Mouse (Mus musculus) forebrain, embryonic 11.5 days (tissue): ENCODE measurements around the gene Kcnk3. TPM values are rescaled to one million over a fixed set of nuclear protein-coding genes. Genes with fewer than 3 reads are reported as not detected.

ENCODE experiments used
- ATAC-seq: fragments of 200-750 bp; cut with Nextera tagmentation; replicated peaks from 2 replicates; pipeline ENCODE4 v1.8.0; 2017; ENCODE audit warnings: moderate TSS enrichment; ENCODE audit not compliant: low FRiP score
- DNase-seq: peaks from one replicate; pipeline ENCODE4 v3.0.0-alpha.2; 2017; ENCODE audit warnings: low spot score
- H3K27ac ChIP-seq: fragments of 300-500 bp; sonication (generic); 2 replicates; pipeline ENCODE4 v1.5.1; 2014; ENCODE audit warnings: low read depth, low read length
- H3K27me3 ChIP-seq: fragments of 300-500 bp; sonication (generic); 2 replicates; pipeline ENCODE4 v1.6.1; 2014; ENCODE audit warnings: mild to moderate bottlenecking, low read length, mixed read lengths; ENCODE audit not compliant: control insufficient read depth, insufficient read depth
- H3K36me3 ChIP-seq: fragments of 300-500 bp; sonication (generic); 2 replicates; pipeline ENCODE4 v1.6.1; 2014; ENCODE audit warnings: mild to moderate bottlenecking, low read length, moderate library complexity, mixed read lengths; ENCODE audit not compliant: control insufficient read depth, insufficient read depth
- H3K4me1 ChIP-seq: fragments of 300-500 bp; sonication (generic); replicated peaks from 2 replicates; pipeline ENCODE4 v1.6.1; 2014; ENCODE audit warnings: low read length, mixed read lengths; ENCODE audit not compliant: control insufficient read depth, insufficient read depth
- H3K4me2 ChIP-seq: fragments of 300-500 bp; sonication (generic); 2 replicates; pipeline ENCODE4 v1.6.1; 2014; ENCODE audit warnings: low read depth, mild to moderate bottlenecking, low read length, moderate library complexity, mixed read lengths; ENCODE audit not compliant: severe bottlenecking
- H3K4me3 ChIP-seq: fragments of 300-500 bp; sonication (generic); 2 replicates; pipeline ENCODE4 v1.5.1; 2014; ENCODE audit warnings: low read depth, low read length
- H3K9ac ChIP-seq: fragments of 300-500 bp; sonication (generic); 2 replicates; pipeline ENCODE4 v1.6.1; 2014; ENCODE audit warnings: low read length
- H3K9me3 ChIP-seq: fragments of 300-500 bp; sonication (generic); 2 replicates; pipeline ENCODE4 v1.6.1; 2016; ENCODE audit warnings: low read length, mixed read lengths; ENCODE audit not compliant: control insufficient read depth
- WGBS: fragments of 180-500 bp; shearing (Covaris S2); extraction: QIAGEN DNeasy Blood & Tissue Kit; methylation state at CpG from one replicate; pipeline ENCODE4 v1.1.7; 2014; 5-methylcytosine and 5-hydroxymethylcytosine counted together
- polyA plus RNA-seq: library from polyadenylated mRNA; unstranded; fragments of >200 nt; fragmentation: Nextera tagmentation; extraction: Ambion mirVana; gene quantifications from 2 replicates; pipeline ENCODE4 v1.2.1, GENCODE M21; 2014

Gene Kcnk3
- polyA plus RNA-seq, 1 experiment from 2014 or later, result 0.20 TPM

DNA sequence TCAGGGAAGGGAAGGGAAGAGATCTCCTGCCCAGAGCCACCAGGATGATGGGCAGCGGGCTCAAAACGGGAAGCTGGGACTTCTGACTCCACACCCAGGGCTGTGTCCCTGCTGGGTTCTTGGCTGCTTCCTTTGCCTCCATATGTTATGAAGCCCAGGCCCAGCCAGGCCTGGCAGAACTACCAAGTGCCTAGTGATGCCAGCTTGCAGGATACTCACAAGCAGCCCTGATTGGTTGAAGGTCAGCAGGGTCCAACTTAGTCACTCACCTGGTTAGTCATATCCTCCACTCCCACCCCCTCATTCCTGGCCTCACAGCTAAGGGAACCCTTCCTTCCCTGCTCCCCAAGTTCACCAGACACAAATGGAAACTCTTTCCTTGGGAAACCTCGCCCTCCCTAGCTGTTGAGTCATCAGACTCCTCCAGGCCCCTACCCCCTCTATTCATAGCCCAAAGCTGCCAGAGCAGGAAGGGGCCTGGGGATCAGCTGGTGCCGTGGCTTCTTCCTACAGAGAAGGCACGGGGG lies 3.3 kb downstream of the Kcnk3 start:
- ATAC-seq (no peak), DNase-seq (no peak)
- H3K4me2 ChIP-seq, result no peak overlapping the region
- 59% methylated on average over 5 of the region's 5 CpGs for WGBS
- peaks cover 5% of the 10 kb centered on the region for H3K4me1 ChIP-seq
- H3K27ac ChIP-seq, result no peak overlapping the region
- H3K27me3 ChIP-seq, result peaks cover 19% of the 10 kb centered on the region
- H3K9ac ChIP-seq, result no peak overlapping the region
- no peaks in the 10 kb centered on the region for H3K36me3 ChIP-seq
- H3K4me3 ChIP-seq, result no peak overlapping the region
- no peaks in the 10 kb centered on the region for H3K9me3 ChIP-seq

DNA sequence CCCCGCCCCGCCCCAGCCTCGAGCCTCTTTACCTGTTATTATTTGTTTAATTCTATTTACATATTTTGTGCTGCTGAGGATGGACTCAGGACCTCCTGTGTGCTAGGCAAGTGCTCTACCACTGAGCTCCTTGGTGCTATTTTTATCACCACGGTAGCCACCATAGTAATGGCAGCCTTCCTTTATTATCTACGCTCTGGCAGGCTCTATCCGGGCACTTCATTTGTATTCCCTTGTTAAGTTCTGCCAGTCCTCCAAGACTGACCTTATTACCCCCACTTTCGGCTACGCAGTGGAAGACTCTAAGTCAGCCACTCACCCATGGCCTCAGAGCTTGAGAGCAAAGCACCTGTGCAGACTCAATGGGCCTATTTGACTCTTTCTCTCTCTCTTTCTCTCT lies 3.8 kb downstream of the Kcnk3 start:
- peaks cover 19% of the 10 kb centered on the region for H3K27me3 ChIP-seq

DNA sequence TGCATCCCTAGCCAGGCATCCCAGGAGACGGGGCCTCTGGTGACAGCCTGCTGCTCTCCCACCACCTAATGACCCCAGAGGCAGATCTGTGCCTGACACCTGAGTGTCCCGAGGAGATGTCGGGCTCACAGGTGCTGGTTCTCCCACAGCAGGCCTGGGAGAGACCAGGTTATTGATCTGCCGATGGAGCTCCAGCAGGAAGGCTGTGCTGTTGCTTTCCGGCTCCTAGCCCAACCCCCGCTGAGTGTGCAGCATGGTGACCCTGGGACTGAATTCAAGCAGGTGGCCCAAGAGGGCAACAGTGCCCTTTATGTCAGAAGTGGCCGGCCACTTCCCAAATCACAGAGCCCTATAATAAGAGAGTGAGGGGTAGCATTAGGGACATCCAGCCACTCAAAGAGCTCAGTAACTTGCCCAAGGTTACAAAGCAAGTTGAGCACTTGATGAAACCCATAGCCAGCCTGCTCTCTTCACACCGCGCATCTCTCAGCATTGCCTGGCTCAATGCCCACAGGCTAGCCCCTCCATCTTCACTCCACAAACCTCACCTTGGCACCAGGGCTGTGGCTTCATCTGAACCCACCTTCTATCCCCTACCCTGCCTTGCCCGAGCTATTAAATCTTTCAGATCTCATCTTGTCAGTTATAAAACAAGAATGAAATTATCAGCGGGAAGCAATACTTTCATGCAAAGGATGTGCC lies 4.5 kb downstream of the Kcnk3 start:
- no peak overlapping the region for H3K9ac ChIP-seq
- no peaks in the 10 kb centered on the region for H3K36me3 ChIP-seq
- no peak overlapping the region for H3K4me2 ChIP-seq
- 81% methylated on average over 11 of the region's 11 CpGs for WGBS
- no peak overlapping the region for H3K4me3 ChIP-seq
- H3K9me3 ChIP-seq, result no peaks in the 10 kb centered on the region
- H3K4me1 ChIP-seq, result peaks cover 5% of the 10 kb centered on the region
- DNase-seq (no peak), ATAC-seq (no peak)
- no peak overlapping the region for H3K27ac ChIP-seq
- peaks cover 14% of the 10 kb centered on the region for H3K27me3 ChIP-seq

More for the DNA sequence above, 3.8 kb downstream of the Kcnk3 start:
- no peak for DNase-seq
- H3K9me3 ChIP-seq, result no peaks in the 10 kb centered on the region
- 84% methylated on average over 8 of the region's 8 CpGs for WGBS
- H3K27ac ChIP-seq, result no peak overlapping the region
- H3K9ac ChIP-seq, result no peak overlapping the region
- H3K4me3 ChIP-seq, result no peak overlapping the region
- peaks cover 5% of the 10 kb centered on the region for H3K4me1 ChIP-seq
- no peak overlapping the region for H3K4me2 ChIP-seq
- no peak for ATAC-seq
- H3K36me3 ChIP-seq, result no peaks in the 10 kb centered on the region

DNA sequence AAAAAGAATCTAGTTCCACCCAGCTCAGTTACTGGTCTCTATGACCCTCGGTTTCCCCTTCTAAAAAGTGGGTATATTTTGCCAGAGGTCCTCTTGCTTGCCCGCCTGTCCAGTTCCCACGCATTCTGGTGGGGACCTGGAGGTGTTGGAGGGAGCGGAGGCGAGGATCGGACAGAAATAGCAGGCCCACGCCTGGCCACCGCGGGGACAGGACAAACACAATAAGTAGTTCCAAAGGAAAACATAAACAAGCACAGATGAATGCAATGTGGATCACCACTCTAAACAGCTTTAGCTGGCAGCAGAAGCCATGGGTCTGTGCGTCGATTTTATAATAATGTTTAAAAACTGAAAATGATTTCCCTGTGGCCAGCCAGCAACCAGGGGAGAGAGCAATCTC lies 5.4 kb downstream of the Kcnk3 start:
- Histone ChIP-seq H3K9me3 (no peaks in the 10 kb centered on the region), H3K4me1 (peaks cover 5% of the 10 kb centered on the region), H3K27me3 (peaks cover 14% of the 10 kb centered on the region), H3K36me3 (no peaks in the 10 kb centered on the region), H3K4me2 (no peak overlapping the region), H3K4me3 (no peak overlapping the region), H3K27ac (no peak overlapping the region), H3K9ac (no peak overlapping the region)
- ATAC-seq (no peak), DNase-seq (no peak)
- WGBS, result 88% methylated on average over 11 of the region's 11 CpGs

DNA sequence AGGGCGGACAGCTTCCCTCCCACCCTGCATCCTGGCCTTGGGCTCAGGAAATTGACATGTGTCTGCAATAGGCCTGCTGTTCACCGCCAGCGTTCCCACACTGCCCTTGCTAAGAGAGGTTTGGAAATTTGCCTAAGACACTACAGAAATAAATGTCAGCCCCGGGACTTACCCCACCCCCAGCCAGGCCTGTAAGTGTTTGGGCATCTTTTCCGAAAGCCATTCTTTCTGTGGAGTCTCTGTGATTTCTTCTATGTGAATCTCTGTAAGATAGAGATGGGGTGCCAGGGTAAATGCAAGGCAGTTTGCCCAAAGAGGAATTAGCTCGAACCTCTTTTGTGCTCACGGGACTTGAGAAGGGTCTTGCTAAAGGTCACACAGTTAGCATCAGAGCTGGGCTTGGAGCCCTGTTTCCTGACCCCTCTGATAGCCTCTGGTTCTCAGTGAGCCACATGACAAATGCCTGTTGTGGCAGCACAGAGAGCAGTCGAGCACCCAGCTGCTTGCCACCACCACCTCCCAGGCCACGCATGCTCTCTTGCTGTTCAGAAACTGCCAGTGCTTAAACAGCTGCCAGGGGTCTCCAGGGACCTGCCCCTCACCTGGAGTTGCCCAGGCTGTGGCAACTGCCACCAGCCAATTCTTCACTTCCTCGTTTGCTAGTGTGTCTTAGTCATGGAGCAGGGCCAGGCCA lies 6.0 kb downstream of the Kcnk3 start:
- DNase-seq (no peak), ATAC-seq (no peak)
- no peaks in the 10 kb centered on the region for H3K4me1 ChIP-seq
- H3K9me3 ChIP-seq, result no peaks in the 10 kb centered on the region
- peaks cover 8% of the 10 kb centered on the region; the same call in 1 of the 2 replicates for H3K27me3 ChIP-seq
- no peak overlapping the region for H3K4me3 ChIP-seq
- no peak overlapping the region for H3K4me2 ChIP-seq
- 59% methylated on average over 10 of the region's 10 CpGs for WGBS
- no peak overlapping the region for H3K27ac ChIP-seq
- H3K9ac ChIP-seq, result no peak overlapping the region
- H3K36me3 ChIP-seq, result no peaks in the 10 kb centered on the region

DNA sequence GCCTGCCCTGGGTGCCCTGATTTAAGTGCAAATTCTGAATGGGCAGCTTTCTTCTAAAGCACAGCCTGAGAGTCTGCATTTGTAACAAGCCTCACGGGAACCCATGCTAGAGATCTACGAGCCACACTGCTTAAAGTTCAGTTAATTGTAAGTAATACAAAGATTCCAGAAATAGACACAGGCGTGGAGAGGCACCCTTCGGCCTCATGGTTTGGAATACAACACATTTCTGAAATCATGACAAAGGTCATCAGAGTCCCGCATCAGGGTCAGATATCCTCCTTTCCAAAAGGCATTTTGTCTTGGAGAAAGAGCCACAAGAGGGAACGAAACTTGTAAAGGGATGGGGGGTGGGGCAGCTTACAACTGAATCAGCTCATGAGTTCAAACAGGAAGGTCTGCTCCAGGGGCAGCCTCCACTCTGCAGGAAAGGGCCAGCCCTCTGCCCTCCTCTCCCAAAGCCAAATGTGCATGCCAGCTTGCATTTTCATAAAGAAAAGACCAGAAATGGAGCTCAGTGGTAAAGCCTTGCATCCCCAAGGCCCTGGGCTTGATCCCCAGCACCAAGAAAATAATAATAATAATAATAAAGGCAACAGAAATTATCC lies 7.1 kb downstream of the Kcnk3 start:
- Histone ChIP-seq H3K4me1 (no peaks in the 10 kb centered on the region), H3K27ac (no peak overlapping the region), H3K4me2 (no peak overlapping the region), H3K4me3 (no peak overlapping the region), H3K36me3 (no peaks in the 10 kb centered on the region), H3K27me3 (no peaks in the 10 kb centered on the region), H3K9me3 (no peaks in the 10 kb centered on the region), H3K9ac (no peak overlapping the region)
- 33% methylated on average over 6 of the region's 6 CpGs for WGBS
- ATAC-seq, result no peak
- no peak for DNase-seq

DNA sequence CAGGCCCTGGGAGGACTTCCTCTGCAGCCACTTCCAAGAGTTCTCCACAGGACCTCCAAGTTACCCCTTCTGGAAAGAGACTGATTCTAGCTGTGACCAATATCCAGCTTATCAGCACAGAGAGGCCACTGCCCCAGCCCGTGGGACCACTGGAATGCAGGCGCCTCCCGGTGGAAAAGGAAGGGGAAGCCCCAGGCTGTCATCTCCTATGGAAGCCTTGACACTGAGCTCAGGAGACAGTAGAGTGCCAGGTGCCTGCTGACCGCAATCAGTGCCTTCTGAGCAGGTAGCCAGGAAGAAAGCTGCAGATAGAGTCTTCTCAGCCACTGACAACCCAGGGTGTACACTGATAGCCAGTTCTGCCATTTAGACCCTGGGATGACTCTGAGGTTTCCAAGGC lies 13.4 kb downstream of the Kcnk3 start:
- ATAC-seq, result no peak
- no peak overlapping the region for H3K9ac ChIP-seq
- H3K4me2 ChIP-seq, result no peak overlapping the region
- no peaks in the 10 kb centered on the region for H3K4me1 ChIP-seq
- H3K4me3 ChIP-seq, result no peak overlapping the region
- no peaks in the 10 kb centered on the region for H3K9me3 ChIP-seq
- no peak for DNase-seq
- no peak overlapping the region for H3K27ac ChIP-seq
- WGBS, result 37% methylated on average over 4 of the region's 4 CpGs
- H3K36me3 ChIP-seq, result no peaks in the 10 kb centered on the region
- no peaks in the 10 kb centered on the region for H3K27me3 ChIP-seq

DNA sequence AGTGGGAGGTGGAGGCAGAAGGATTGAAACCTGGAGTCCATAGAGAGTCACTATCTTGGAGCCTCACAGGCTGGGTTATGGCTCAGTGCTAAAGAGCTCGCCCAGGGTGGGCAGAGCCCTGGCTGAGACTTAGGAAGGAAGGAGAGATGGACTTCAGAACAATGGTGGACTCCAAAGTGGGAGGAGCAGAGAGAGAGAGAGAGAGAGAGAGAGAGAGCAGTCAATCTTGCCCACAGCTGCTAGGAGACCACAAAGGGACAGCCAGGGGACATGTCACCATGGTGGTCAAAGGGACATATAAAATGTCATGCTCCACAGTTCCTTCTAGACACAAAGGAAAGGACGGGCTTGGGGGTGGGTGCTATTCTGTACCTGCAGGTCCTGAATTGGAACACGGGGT lies 15.3 kb downstream of the Kcnk3 start:
- H3K27ac ChIP-seq, result no peak overlapping the region
- ATAC-seq, result no peak

More for the DNA sequence above, 15.3 kb downstream of the Kcnk3 start:
- Histone ChIP-seq H3K4me2 (no peak overlapping the region), H3K4me3 (no peak overlapping the region), H3K36me3 (no peaks in the 10 kb centered on the region), H3K27me3 (no peaks in the 10 kb centered on the region), H3K9ac (no peak overlapping the region), H3K4me1 (no peaks in the 10 kb centered on the region), H3K9me3 (no peaks in the 10 kb centered on the region)
- WGBS, result 77% methylated on average over 3 of the region's 3 CpGs
- DNase-seq, result no peak
